Mouse (Mus musculus) liver, adult 2 months (tissue): ENCODE data around the gene Rgs10.

Experiments
- CTCF ChIP-seq: fragments of 200-500 bp; IDR thresholded peaks from 2 replicates; pipeline ENCODE4 v1.5.1; 2011; ENCODE audit warnings: low read depth, low read length, control low read depth
- POLR2A ChIP-seq: fragments of 200-500 bp; IDR thresholded peaks from 2 replicates; pipeline ENCODE4 v1.6.1; 2011; ENCODE audit warnings: low read length, control low read depth; ENCODE audit not compliant: insufficient read depth; ENCODE audit errors: extremely low read depth

- no peak for TF ChIP-seq CTCF
- no peak for TF ChIP-seq POLR2A
Observed at GRCm38 (mm10) chr7:128403988-128404387, 14.6 kb downstream of the Rgs10 start.
